Mouse (Mus musculus) heart, adult 2 months (tissue): ENCODE data around the gene Ticam1. TPM values are rescaled to one million over a fixed set of nuclear protein-coding genes. Genes with fewer than 3 reads are reported as not detected.

Experiments used
- DNase-seq, 2 experiments: peaks; one replicate each; pipeline ENCODE4 v3.0.0; 2021
- H3K27ac ChIP-seq: fragments of 200-600 bp; 2 replicates; pipeline ENCODE4 v1.8.1; 2022
- H3K27me3 ChIP-seq: fragments of 200-500 bp; 2 replicates; pipeline ENCODE4 v1.6.1; 2012; ENCODE audit warnings: mild to moderate bottlenecking, low read length, inconsistent platforms, mixed read lengths; ENCODE audit not compliant: control insufficient read depth, insufficient read depth
- H3K36me3 ChIP-seq: fragments of 200-500 bp; 2 replicates; pipeline ENCODE4 v1.6.1; 2012; ENCODE audit warnings: low read length, inconsistent platforms; ENCODE audit not compliant: control insufficient read depth, insufficient read depth
- H3K4me1 ChIP-seq: fragments of 200-500 bp; 2 replicates; pipeline ENCODE4 v1.6.1; 2011; ENCODE audit warnings: low read length; ENCODE audit not compliant: control insufficient read depth, insufficient read depth
- H3K4me3 ChIP-seq: fragments of 200-600 bp; 2 replicates; pipeline ENCODE4 v1.8.1; 2022
- H3K79me2 ChIP-seq: fragments of 200-500 bp; replicated peaks from 2 replicates; pipeline ENCODE4 v1.6.1; 2012; ENCODE audit warnings: mild to moderate bottlenecking, inconsistent platforms, low read length, moderate library complexity, mixed read lengths; ENCODE audit not compliant: control insufficient read depth, insufficient read depth
- H3K9ac ChIP-seq: fragments of 200-500 bp; 2 replicates; pipeline ENCODE4 v1.6.1; 2012; ENCODE audit warnings: low read depth, mild to moderate bottlenecking, control low read depth, inconsistent platforms, low read length, mixed read lengths
- CTCF ChIP-seq: fragments of 200-600 bp; IDR thresholded peaks from 2 replicates; pipeline ENCODE4 v1.8.1; 2022; ENCODE audit warnings: antibody characterized with exemption, mild to moderate bottlenecking, moderate library complexity
- EP300 ChIP-seq: fragments of 200-500 bp; IDR thresholded peaks from 2 replicates; pipeline ENCODE4 v1.6.1; 2011; ENCODE audit warnings: low read depth, low read length, control low read depth; ENCODE audit not compliant: insufficient read depth
- POLR2A ChIP-seq: fragments of 200-500 bp; IDR thresholded peaks from 2 replicates; pipeline ENCODE4 v1.6.1; 2011; ENCODE audit warnings: mild to moderate bottlenecking, low read depth, low read length, control low read depth; ENCODE audit not compliant: insufficient read depth
- WGBS: fragments of 180-500 bp; shearing (Covaris S2); methylation state at CpG from one replicate; pipeline ENCODE4 v1.1.7; 2018; 5-methylcytosine and 5-hydroxymethylcytosine counted together
- intact Hi-C: fragments of 180-260 bp; cut with DNase I; formaldehyde crosslinking; loops from one replicate; pipeline ENCODE4 v1.15.1; 2025
- microRNA-seq, 2 experiments: library from miRNA; unstranded; fragments of <30 nt; microRNA quantifications; one replicate each; pipeline ENCODE4 v1.2.0; 2021
- polyA plus RNA-seq: library from polyadenylated mRNA; depleted of rRNA; stranded (reverse); fragments of >200 nt; gene quantifications from 2 replicates; pipeline ENCODE4 v1.2.3, GENCODE M21; 2012; rRNA removed
- total RNA-seq, 2 experiments: library from RNA; stranded (reverse); gene quantifications; 2 replicates each; pipeline ENCODE4 v1.2.3; 2021

Ticam1 gene
- total and polyA plus RNA-seq, 3 experiments, result 8.0 to 16.8 (median 8.0) TPM

DNA sequence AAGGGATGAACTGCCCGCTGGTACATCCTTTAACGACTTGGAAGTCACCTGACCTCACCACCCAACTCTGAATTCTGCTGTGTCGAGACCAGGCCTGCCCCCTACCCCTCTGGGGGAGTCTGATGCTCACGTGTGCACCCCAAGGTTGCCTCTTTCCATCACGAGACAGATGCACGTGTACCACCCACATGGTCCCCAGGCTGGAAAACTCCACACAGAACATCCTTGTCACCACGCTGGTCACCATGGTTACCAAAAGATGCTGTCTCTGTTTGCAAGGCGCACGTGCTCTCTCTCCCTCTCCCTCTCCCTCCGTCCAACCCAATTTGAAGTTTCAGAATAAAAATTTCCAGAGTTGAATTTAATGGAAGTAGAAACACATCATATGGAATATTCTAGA is 46.6 kb downstream of the Ticam1 start:
- TF ChIP-seq POLR2A, result no peak
- TF ChIP-seq CTCF, result no peak
- no peak for TF ChIP-seq EP300
- intact Hi-C loops, result no loop called here
- no peak for DNase-seq
- no peaks in the 10 kb centered on the region for H3K4me1 ChIP-seq
- no peaks in the 10 kb centered on the region for H3K36me3 ChIP-seq
- WGBS, result 64% methylated on average over 10 of the region's 10 CpGs
- H3K79me2 ChIP-seq, result no peaks in the 10 kb centered on the region
- H3K9ac ChIP-seq, result no peak overlapping the region
- no peak overlapping the region for H3K27ac ChIP-seq
- H3K27me3 ChIP-seq, result no peaks in the 10 kb centered on the region
- H3K4me3 ChIP-seq, result no peak overlapping the region

DNA sequence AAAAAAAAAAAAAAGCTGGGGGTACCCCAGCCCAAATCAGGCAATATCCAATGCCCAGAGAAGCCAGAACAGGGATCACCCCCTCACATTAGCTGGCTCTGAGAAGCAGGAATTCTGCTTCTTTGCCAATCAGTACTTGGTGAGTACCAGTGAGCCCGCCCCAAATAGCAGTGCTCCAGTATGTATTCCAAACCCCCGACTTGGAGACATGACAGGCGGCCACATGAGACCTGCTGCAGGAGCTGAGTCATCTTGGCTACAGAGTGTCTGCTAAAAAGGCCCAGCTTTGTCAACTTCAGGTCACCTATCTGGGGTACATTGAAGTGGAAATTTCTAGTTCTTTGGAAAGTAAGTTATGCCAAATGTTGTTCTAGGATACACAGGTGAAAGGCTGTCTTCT is 50.0 kb downstream of the Ticam1 start:
- no peak overlapping the region for H3K9ac ChIP-seq
- no peak for DNase-seq
- WGBS, result 62% methylated on average over 3 of the region's 3 CpGs
- intact Hi-C loops, result no loop called here
- no peak overlapping the region for H3K27ac ChIP-seq
- no peak overlapping the region for H3K4me3 ChIP-seq
- no peaks in the 10 kb centered on the region for H3K4me1 ChIP-seq
- no peaks in the 10 kb centered on the region for H3K27me3 ChIP-seq
- no peaks in the 10 kb centered on the region for H3K36me3 ChIP-seq
- no peaks in the 10 kb centered on the region for H3K79me2 ChIP-seq
- TF ChIP-seq CTCF (no peak), POLR2A (no peak), EP300 (no peak)

DNA sequence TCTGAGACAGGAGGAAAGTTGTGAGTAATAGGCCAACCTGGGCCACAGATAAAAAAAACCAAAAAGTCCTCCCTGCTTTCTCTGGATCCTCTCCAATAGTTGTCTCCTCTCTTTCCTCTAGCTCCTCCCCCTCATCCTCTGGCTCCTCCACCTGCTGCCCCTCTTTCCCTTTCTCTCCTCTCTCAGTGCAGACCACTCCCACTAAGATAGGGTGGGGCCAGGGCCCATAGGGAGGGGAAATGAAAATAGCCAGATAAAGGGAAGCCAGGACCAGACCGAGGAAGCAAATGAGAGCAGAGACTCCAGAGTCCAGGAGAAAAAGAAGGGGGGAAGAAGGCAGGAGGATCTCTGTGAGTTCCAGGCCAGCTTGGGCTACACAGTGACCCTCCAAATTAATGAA is 51.7 kb downstream of the Ticam1 start:
- DNase-seq, result no peak
- H3K4me1 ChIP-seq, result peaks cover 3% of the 10 kb centered on the region
- no peak for TF ChIP-seq POLR2A
- TF ChIP-seq EP300, result no peak
- no peak for TF ChIP-seq CTCF
- intact Hi-C loops, result no loop called here
- no peaks in the 10 kb centered on the region for H3K27me3 ChIP-seq
- no peaks in the 10 kb centered on the region for H3K36me3 ChIP-seq
- H3K79me2 ChIP-seq, result no peaks in the 10 kb centered on the region
- no peak overlapping the region for H3K27ac ChIP-seq
- H3K9ac ChIP-seq, result no peak overlapping the region
- no peak overlapping the region for H3K4me3 ChIP-seq
- WGBS, result 15% methylated on average over 1 of the region's 1 CpGs

DNA sequence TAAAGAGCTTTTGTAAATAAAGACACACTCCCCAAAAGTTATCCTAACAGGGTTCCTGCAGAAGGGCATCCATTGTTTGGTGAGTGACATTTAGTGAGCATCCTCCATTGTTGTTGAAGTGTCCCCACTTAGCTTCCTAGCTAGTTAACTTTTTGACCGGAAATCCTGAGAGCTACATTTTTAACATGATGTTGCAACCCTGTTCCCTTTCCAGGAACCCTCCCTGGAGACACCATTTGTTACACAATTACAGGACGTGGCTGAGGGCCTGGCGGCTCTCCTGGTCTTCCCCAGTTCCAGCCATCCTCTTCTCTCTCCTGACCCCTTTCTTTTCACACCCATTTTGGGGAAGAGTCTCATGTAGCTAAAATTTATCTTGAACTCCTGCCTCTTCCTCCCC is 56.8 kb downstream of the Ticam1 start:
- WGBS, result 12% methylated on average over 3 of the region's 3 CpGs
- Histone ChIP-seq H3K36me3 (no peaks in the 10 kb centered on the region), H3K9ac (no peak overlapping the region), H3K4me3 (peak overlapping the region; percentile 71; the same call in 1 of the 2 replicates), H3K27ac (peak overlapping the region; percentile 95), H3K27me3 (no peaks in the 10 kb centered on the region), H3K4me1 (peaks cover 7% of the 10 kb centered on the region), H3K79me2 (peaks cover 3% of the 10 kb centered on the region)
- TF ChIP-seq EP300 (0 out of 2 replicates have a peak, but pooled peaks have one; percentile 41), POLR2A (peak; percentile 36; the same call in 1 of the 2 replicates), CTCF (no peak)
- DNase-seq, result peak; percentile 77 to 85
- intact Hi-C loops, result loop anchor here (2.0 kb wide), 1 partner anchor 35 kb away; no protein-coding TSS in a partner anchor

Small RNA genes within 50 kb of the gene (microRNA-seq; reads per million reads assigned to microRNA genes)
- 20.5 to 32.5 reads per million in 2 experiments for gene Mir7b

Other genes with a start within 250 kb of the Ticam1 start
- gene Sh3gl1, start 240.2 kb downstream of the Ticam1 start, total RNA-seq, result 10 to 100 TPM; 13.6 to 14.3 TPM
- 26.4 and 27.4 TPM in 2 replicates for gene Sh3gl1, start 240.2 kb downstream of the Ticam1 start, polyA plus RNA-seq
- 1 to 10 TPM in 1 of 2 experiments, under 1 TPM in 1; 0.99 to 1.3 TPM for gene Chaf1a, start 236.3 kb downstream of the Ticam1 start, total RNA-seq
- gene Chaf1a, start 236.3 kb downstream of the Ticam1 start, polyA plus RNA-seq, result 0.45 and 0.67 TPM in 2 replicates
- 10 to 100 TPM; 47.6 to 53.5 TPM for gene Ubxn6, start 201.8 kb downstream of the Ticam1 start, total RNA-seq
- 64.4 and 79.3 TPM in 2 replicates for gene Ubxn6, start 201.8 kb downstream of the Ticam1 start, polyA plus RNA-seq
- gene Hdgfl2, start 197.2 kb downstream of the Ticam1 start, total RNA-seq, result 10 to 100 TPM; 32.5 to 35.0 TPM
- gene Hdgfl2, start 197.2 kb downstream of the Ticam1 start, polyA plus RNA-seq, result 30.2 and 31.5 TPM in 2 replicates
- gene Plin4, start 167.0 kb downstream of the Ticam1 start, total RNA-seq, result 100 to 1,000 TPM; 151 to 170 TPM
- gene Plin4, start 167.0 kb downstream of the Ticam1 start, polyA plus RNA-seq, result 114 and 167 TPM in 2 replicates
- 100 to 1,000 TPM; 159 to 160 TPM for gene Plin5, start 159.2 kb downstream of the Ticam1 start, total RNA-seq
- gene Plin5, start 159.2 kb downstream of the Ticam1 start, polyA plus RNA-seq, result 112 and 170 TPM in 2 replicates
- 10 to 100 TPM; 57.0 to 74.6 TPM for gene Lrg1, start 154.8 kb downstream of the Ticam1 start, total RNA-seq
- 38.2 and 77.7 TPM in 2 replicates for gene Lrg1, start 154.8 kb downstream of the Ticam1 start, polyA plus RNA-seq
- 10 to 100 TPM in 1 of 2 experiments, 1 to 10 TPM in 1; 8.9 to 12.6 TPM for gene Sema6b, start 136.4 kb downstream of the Ticam1 start, total RNA-seq
- 5.3 and 8.6 TPM in 2 replicates for gene Sema6b, start 136.4 kb downstream of the Ticam1 start, polyA plus RNA-seq
- 1 to 10 TPM; 1.1 to 1.7 TPM for gene Tnfaip8l1, start 114.3 kb downstream of the Ticam1 start, total RNA-seq
- 3.6 and 4.5 TPM in 2 replicates for gene Tnfaip8l1, start 114.3 kb downstream of the Ticam1 start, polyA plus RNA-seq
- 10 to 100 TPM; 25.4 to 28.3 TPM for gene Mydgf, start 92.9 kb downstream of the Ticam1 start, total RNA-seq
- gene Mydgf, start 92.9 kb downstream of the Ticam1 start, polyA plus RNA-seq, result 26.0 and 29.1 TPM in 2 replicates
- 10 to 100 TPM; 40.4 to 41.4 TPM for gene Dpp9, start 57.9 kb downstream of the Ticam1 start, total RNA-seq
- 38.6 and 43.4 TPM in 2 replicates for gene Dpp9, start 57.9 kb downstream of the Ticam1 start, polyA plus RNA-seq
- 100 to 1,000 TPM; 108 to 124 TPM for gene Fem1a, start 20.0 kb downstream of the Ticam1 start, total RNA-seq
- 81.5 and 104 TPM in 2 replicates for gene Fem1a, start 20.0 kb downstream of the Ticam1 start, polyA plus RNA-seq
- 100 to 1,000 TPM; 160 to 221 TPM for gene Plin3, start 16.1 kb upstream of the Ticam1 start, total RNA-seq
- gene Plin3, start 16.1 kb upstream of the Ticam1 start, polyA plus RNA-seq, result 65.6 and 66.2 TPM in 2 replicates
- not detected for gene Arrdc5, start 23.5 kb upstream of the Ticam1 start, total RNA-seq
- 0.32 TPM in 1 of 2 replicates, not detected in the other for gene Arrdc5, start 23.5 kb upstream of the Ticam1 start, polyA plus RNA-seq
- gene Uhrf1, start 26.5 kb upstream of the Ticam1 start, total RNA-seq, result 1 to 10 TPM; 2.0 to 2.4 TPM
- gene Uhrf1, start 26.5 kb upstream of the Ticam1 start, polyA plus RNA-seq, result 0.85 and 1.2 TPM in 2 replicates
- gene Kdm4b, start 49.3 kb upstream of the Ticam1 start, total RNA-seq, result 10 to 100 TPM; 26.2 to 36.1 TPM
- gene Kdm4b, start 49.3 kb upstream of the Ticam1 start, polyA plus RNA-seq, result 23.0 and 29.7 TPM in 2 replicates
- 10 to 100 TPM; 41.7 to 47.5 TPM for gene Ptprs, start 199.7 kb upstream of the Ticam1 start, total RNA-seq
- gene Ptprs, start 199.7 kb upstream of the Ticam1 start, polyA plus RNA-seq, result 86.8 and 91.1 TPM in 2 replicates
- not detected for gene Znrf4, start 235.6 kb upstream of the Ticam1 start, total RNA-seq
- 0.29 and 0.64 TPM in 2 replicates for gene Znrf4, start 235.6 kb upstream of the Ticam1 start, polyA plus RNA-seq